Mouse (Mus musculus) bone marrow, adult 2 months (tissue): ENCODE results near the gene Slc48a1.

Experiments
- CTCF ChIP-seq: fragments of 200-500 bp; IDR thresholded peaks from 2 replicates; pipeline ENCODE4 v1.5.1; 2011; ENCODE audit warnings: low read length, control low read depth; ENCODE audit not compliant: control insufficient read depth, insufficient read depth
- POLR2A ChIP-seq: fragments of 200-500 bp; IDR thresholded peaks from 2 replicates; pipeline ENCODE4 v1.6.1; 2011; ENCODE audit warnings: low read depth, mild to moderate bottlenecking, control low read depth, low read length, borderline replicate concordance; ENCODE audit not compliant: control insufficient read depth

DNA sequence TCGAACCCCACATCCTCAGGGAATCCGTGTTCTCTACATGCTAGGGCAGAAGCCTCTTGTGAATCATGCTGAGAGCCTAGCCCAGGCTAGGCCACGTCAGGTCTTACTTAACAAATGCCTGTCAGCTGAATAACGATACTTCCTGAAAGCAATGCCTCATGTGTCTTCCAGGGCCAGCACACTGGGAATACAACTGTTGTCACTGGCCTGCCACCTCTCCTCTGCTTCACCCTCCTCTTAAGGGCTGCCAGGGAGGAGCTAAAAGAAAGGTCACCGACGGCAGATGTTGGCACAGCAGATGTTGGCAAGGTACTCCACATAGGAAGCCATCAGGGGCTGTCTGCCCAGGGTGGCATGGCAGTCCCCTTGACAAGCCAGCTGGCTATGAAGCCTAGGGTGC is 45.7 kb downstream of the Slc48a1 start:
- no peak for TF ChIP-seq POLR2A
- TF ChIP-seq CTCF, result no peak
